Mouse (Mus musculus) 416B (cell line): Measurements from ENCODE around the gene Srgap3.

Experiments used
- DNase-seq: peaks from one replicate; pipeline ENCODE4 v3.0.0; 2011; ENCODE audit warnings: low read depth

Srgap3 gene

GRCm38 (mm10) chr6:112857057-112857456, 90.0 kb downstream of the Srgap3 start:
- DNase-seq = no peak

- no peak for DNase-seq
Observed at GRCm38 (mm10) chr6:112855183-112855582, 91.9 kb downstream of the Srgap3 start.

GRCm38 (mm10) chr6:112852261-112853235, 94.5 kb downstream of the Srgap3 start:
- DNase-seq = no peak

- no peak for DNase-seq
Observed at GRCm38 (mm10) chr6:112850745-112851144, 96.3 kb downstream of the Srgap3 start.

GRCm38 (mm10) chr6:112848629-112849180, 98.4 kb downstream of the Srgap3 start:
- DNase-seq = no peak

- no peak for DNase-seq
Observed at GRCm38 (mm10) chr6:112846863-112847262, 100.2 kb downstream of the Srgap3 start.

GRCm38 (mm10) chr6:112842426-112842825, 104.6 kb downstream of the Srgap3 start:
- no peak for DNase-seq

GRCm38 (mm10) chr6:112840400-112840799, 106.7 kb downstream of the Srgap3 start:
- no peak for DNase-seq

- DNase-seq = no peak
Observed at GRCm38 (mm10) chr6:112839391-112839790, 107.7 kb downstream of the Srgap3 start.

- no peak for DNase-seq
Observed at GRCm38 (mm10) chr6:112838879-112839278, 108.2 kb downstream of the Srgap3 start.

GRCm38 (mm10) chr6:112836712-112837111, 110.4 kb downstream of the Srgap3 start:
- DNase-seq = no peak

GRCm38 (mm10) chr6:112835413-112835812, 111.7 kb downstream of the Srgap3 start:
- peak; percentile 20 for DNase-seq

- no peak for DNase-seq
Observed at GRCm38 (mm10) chr6:112834430-112834829, 112.6 kb downstream of the Srgap3 start.

- DNase-seq = no peak
Observed at GRCm38 (mm10) chr6:112833763-112834162, 113.3 kb downstream of the Srgap3 start.

- DNase-seq = no peak
Observed at GRCm38 (mm10) chr6:112829196-112829595, 117.9 kb downstream of the Srgap3 start.

GRCm38 (mm10) chr6:112828420-112828819, 118.6 kb downstream of the Srgap3 start:
- DNase-seq = no peak

- DNase-seq = no peak
Observed at GRCm38 (mm10) chr6:112825657-112826056, 121.4 kb downstream of the Srgap3 start.

- DNase-seq = no peak
Observed at GRCm38 (mm10) chr6:112823096-112823495, 124.0 kb downstream of the Srgap3 start.

GRCm38 (mm10) chr6:112820298-112820992, 126.6 kb downstream of the Srgap3 start:
- no peak for DNase-seq

- DNase-seq = no peak
Observed at GRCm38 (mm10) chr6:112818403-112818901, 128.6 kb downstream of the Srgap3 start.

- DNase-seq = no peak
Observed at GRCm38 (mm10) chr6:112815604-112816003, 131.5 kb downstream of the Srgap3 start.

GRCm38 (mm10) chr6:112814525-112815086, 132.5 kb downstream of the Srgap3 start:
- no peak for DNase-seq
